Mouse (Mus musculus) stomach, embryonic 16.5 days (tissue): ENCODE data around the gene Cfi. TPM values are rescaled to one million over a fixed set of nuclear protein-coding genes. Genes with fewer than 3 reads are reported as not detected.

Experiments used
- ATAC-seq: fragments of 200-750 bp; cut with Nextera tagmentation; 2 replicates; pipeline ENCODE4 v1.8.0; 2017; ENCODE audit warnings: moderate number of reproducible peaks, moderate TSS enrichment; ENCODE audit not compliant: insufficient read depth, low FRiP score
- H3K27ac ChIP-seq: fragments of 300-500 bp; sonication (generic); 2 replicates; pipeline ENCODE4 v1.5.1; 2014; ENCODE audit warnings: low read length
- H3K27me3 ChIP-seq: fragments of 300-500 bp; sonication (generic); 2 replicates; pipeline ENCODE4 v1.6.1; 2014; ENCODE audit warnings: low read length, control low read depth, mixed read lengths; ENCODE audit not compliant: control insufficient read depth, insufficient read depth
- H3K36me3 ChIP-seq: fragments of 300-500 bp; sonication (generic); 2 replicates; pipeline ENCODE4 v1.6.1; 2014; ENCODE audit warnings: low read length; ENCODE audit not compliant: control insufficient read depth, insufficient read depth
- H3K4me1 ChIP-seq: fragments of 300-500 bp; sonication (generic); 2 replicates; pipeline ENCODE4 v1.6.1; 2014; ENCODE audit warnings: low read length, control low read depth, mixed read lengths; ENCODE audit not compliant: control insufficient read depth, insufficient read depth
- H3K4me2 ChIP-seq: fragments of 300-500 bp; sonication (generic); 2 replicates; pipeline ENCODE4 v1.6.1; 2014; ENCODE audit warnings: low read depth, low read length, mixed read lengths
- H3K4me3 ChIP-seq: fragments of 300-500 bp; sonication (generic); replicated peaks from 2 replicates; pipeline ENCODE4 v1.5.1; 2014; ENCODE audit warnings: mild to moderate bottlenecking, low read length
- H3K9ac ChIP-seq: fragments of 300-500 bp; sonication (generic); 2 replicates; pipeline ENCODE4 v1.6.1; 2014; ENCODE audit warnings: low read length
- H3K9me3 ChIP-seq: fragments of 300-500 bp; sonication (generic); replicated peaks from 2 replicates; pipeline ENCODE4 v1.6.1; 2016; ENCODE audit warnings: low read length, control low read depth; ENCODE audit not compliant: control insufficient read depth
- WGBS: fragments of 180-500 bp; shearing (Covaris S2); extraction: QIAGEN DNeasy Blood & Tissue Kit; methylation state at CpG from one replicate; pipeline ENCODE4 v1.1.7; 2014; 5-methylcytosine and 5-hydroxymethylcytosine counted together
- polyA plus RNA-seq: library from polyadenylated mRNA; unstranded; fragments of >200 nt; fragmentation: Nextera tagmentation; extraction: Ambion mirVana; gene quantifications from 2 replicates; pipeline ENCODE4 v1.2.1, GENCODE M21; 2015

The Cfi gene
- polyA plus RNA-seq, 1 experiment from 2014 or later = 103 TPM

GRCm38 (mm10) chr3:129838017-129838416 lies 2.3 kb downstream of the Cfi start:
- ATAC-seq = no peak
- no peaks in the 10 kb centered on the region; the same call in 1 of the 2 replicates for H3K4me1 ChIP-seq
- H3K36me3 ChIP-seq = no peaks in the 10 kb centered on the region
- no peak overlapping the region for H3K27ac ChIP-seq
- H3K9ac ChIP-seq = no peak overlapping the region
- H3K4me2 ChIP-seq = no peak overlapping the region
- H3K9me3 ChIP-seq = no peaks in the 10 kb centered on the region
- H3K27me3 ChIP-seq = no peaks in the 10 kb centered on the region
- H3K4me3 ChIP-seq = no peak overlapping the region
- 49% methylated on average over 6 of the region's 7 CpGs for WGBS

GRCm38 (mm10) chr3:129845868-129846267 lies 10.2 kb downstream of the Cfi start:
- 68% methylated on average over 2 of the region's 2 CpGs for WGBS

GRCm38 (mm10) chr3:129846846-129847245 lies 11.2 kb downstream of the Cfi start:
- H3K9me3 ChIP-seq = no peaks in the 10 kb centered on the region
- no peak for ATAC-seq
- H3K27me3 ChIP-seq = no peaks in the 10 kb centered on the region
- H3K9ac ChIP-seq = no peak overlapping the region
- no peaks in the 10 kb centered on the region for H3K36me3 ChIP-seq
- no peak overlapping the region for H3K27ac ChIP-seq
- H3K4me2 ChIP-seq = no peak overlapping the region
- H3K4me3 ChIP-seq = no peak overlapping the region
- WGBS = 77% methylated on average over 7 of the region's 7 CpGs
- no peaks in the 10 kb centered on the region for H3K4me1 ChIP-seq

More at GRCm38 (mm10) chr3:129845868-129846267, 10.2 kb downstream of the Cfi start:
- Histone ChIP-seq H3K36me3 (no peaks in the 10 kb centered on the region), H3K4me3 (no peak overlapping the region), H3K27ac (no peak overlapping the region), H3K4me1 (no peaks in the 10 kb centered on the region), H3K9ac (no peak overlapping the region), H3K4me2 (no peak overlapping the region), H3K9me3 (no peaks in the 10 kb centered on the region), H3K27me3 (no peaks in the 10 kb centered on the region)
- ATAC-seq = no peak

GRCm38 (mm10) chr3:129862592-129862991 lies 26.9 kb downstream of the Cfi start:
- no peak for ATAC-seq
- Histone ChIP-seq H3K9me3 (no peaks in the 10 kb centered on the region), H3K36me3 (no peaks in the 10 kb centered on the region), H3K9ac (no peak overlapping the region), H3K27ac (no peak overlapping the region), H3K4me1 (no peaks in the 10 kb centered on the region), H3K4me3 (no peak overlapping the region), H3K4me2 (no peak overlapping the region), H3K27me3 (no peaks in the 10 kb centered on the region)
- 72% methylated on average over 2 of the region's 2 CpGs for WGBS

- no peaks in the 10 kb centered on the region for H3K27me3 ChIP-seq
- no peaks in the 10 kb centered on the region for H3K36me3 ChIP-seq
- no peak overlapping the region for H3K9ac ChIP-seq
- ATAC-seq = no peak
- H3K4me3 ChIP-seq = no peak overlapping the region
- no peak overlapping the region for H3K27ac ChIP-seq
- H3K4me2 ChIP-seq = no peak overlapping the region
- no peaks in the 10 kb centered on the region for H3K9me3 ChIP-seq
- no peaks in the 10 kb centered on the region for H3K4me1 ChIP-seq
- 40% methylated on average over 14 of the region's 14 CpGs for WGBS
These were observed 28.0 kb downstream of the Cfi start for GRCm38 (mm10) chr3:129863698-129864097.

GRCm38 (mm10) chr3:129877327-129877726 lies 41.6 kb downstream of the Cfi start:
- H3K9ac ChIP-seq = no peak overlapping the region
- H3K9me3 ChIP-seq = no peaks in the 10 kb centered on the region
- no peak overlapping the region for H3K4me2 ChIP-seq
- H3K27me3 ChIP-seq = 0 out of 2 replicates have a peak, but pooled peaks cover 4% of the 10 kb centered on the region
- no peaks in the 10 kb centered on the region for H3K36me3 ChIP-seq
- peak overlapping the region; percentile 44 for H3K27ac ChIP-seq
- 80% methylated on average over 10 of the region's 10 CpGs for WGBS
- no peak overlapping the region for H3K4me3 ChIP-seq
- no peak for ATAC-seq
- no peaks in the 10 kb centered on the region; the same call in 1 of the 2 replicates for H3K4me1 ChIP-seq

- under 1% methylated on average over 53 of the region's 66 CpGs for WGBS
- peak; percentile 88 for ATAC-seq
These were observed 42.8 kb downstream of the Cfi start, which contains the start of gene Pla2g12a for GRCm38 (mm10) chr3:129878405-129879021. TSS of gene Pla2g12a (plus strand) at chr3:129878606.

GRCm38 (mm10) chr3:129879131-129879757 lies 43.6 kb downstream of the Cfi start:
- Histone ChIP-seq H3K4me2 (peak overlapping the region; percentile 94), H3K36me3 (no peaks in the 10 kb centered on the region), H3K4me1 (no peaks in the 10 kb centered on the region; the same call in 1 of the 2 replicates), H3K9ac (peak overlapping the region; percentile 90), H3K27me3 (0 out of 2 replicates have a peak, but pooled peaks cover 4% of the 10 kb centered on the region), H3K27ac (peak overlapping the region; percentile 75), H3K4me3 (peak overlapping the region; percentile 68), H3K9me3 (no peaks in the 10 kb centered on the region)
- WGBS = 1% methylated on average over 23 of the region's 25 CpGs
- ATAC-seq = peak; percentile 77

More at GRCm38 (mm10) chr3:129878405-129879021, 42.8 kb downstream of the Cfi start, which contains the start of gene Pla2g12a:
- Histone ChIP-seq H3K4me2 (peak within 1 kb of the TSS; percentile 94), H3K4me1 (no peaks in the 10 kb centered on the region; the same call in 1 of the 2 replicates), H3K9me3 (no peaks in the 10 kb centered on the region), H3K9ac (peak within 1 kb of the TSS; percentile 90), H3K27me3 (0 out of 2 replicates have a peak, but pooled peaks cover 4% of the 10 kb centered on the region), H3K27ac (peak within 1 kb of the TSS; percentile 75), H3K4me3 (peak within 1 kb of the TSS; percentile 68), H3K36me3 (no peaks in the 10 kb centered on the region)

- whole genome bisulfite sequencing = 70% methylated on average over 2 of the region's 2 CpGs
- Histone ChIP-seq H3K9ac (no peak overlapping the region), H3K27me3 (0 out of 2 replicates have a peak, but pooled peaks cover 4% of the 10 kb centered on the region), H3K9me3 (no peaks in the 10 kb centered on the region), H3K27ac (no peak overlapping the region), H3K4me1 (no peaks in the 10 kb centered on the region; the same call in 1 of the 2 replicates), H3K4me2 (peak overlapping the region; percentile 94), H3K4me3 (peak overlapping the region; percentile 68), H3K36me3 (no peaks in the 10 kb centered on the region)
- no peak for ATAC-seq
These were observed 44.2 kb downstream of the Cfi start for GRCm38 (mm10) chr3:129879913-129880312.
